Mouse (Mus musculus) intestine, embryonic 16.5 days (tissue): ENCODE data around the gene Dennd4b. TPM values are rescaled to one million over a fixed set of nuclear protein-coding genes. Genes with fewer than 3 reads are reported as not detected.

Source experiments
- ATAC-seq: fragments of 200-750 bp; cut with Nextera tagmentation; 2 replicates; pipeline ENCODE4 v1.8.0; 2017; ENCODE audit warnings: moderate TSS enrichment, moderate library complexity
- H3K27ac ChIP-seq: fragments of 300-500 bp; sonication (generic); 2 replicates; pipeline ENCODE4 v1.5.1; 2014; ENCODE audit warnings: mild to moderate bottlenecking, low read length
- H3K27me3 ChIP-seq: fragments of 300-500 bp; sonication (generic); replicated peaks from 2 replicates; pipeline ENCODE4 v1.6.1; 2014; ENCODE audit warnings: low read length, control low read depth, mixed read lengths; ENCODE audit not compliant: control insufficient read depth, insufficient read depth
- H3K36me3 ChIP-seq: fragments of 300-500 bp; sonication (generic); 2 replicates; pipeline ENCODE4 v1.6.1; 2014; ENCODE audit warnings: low read length, control low read depth; ENCODE audit not compliant: control insufficient read depth, insufficient read depth
- H3K4me1 ChIP-seq: fragments of 300-500 bp; sonication (generic); 2 replicates; pipeline ENCODE4 v1.6.1; 2014; ENCODE audit warnings: low read length, control low read depth, mixed read lengths; ENCODE audit not compliant: control insufficient read depth, insufficient read depth
- H3K4me2 ChIP-seq: fragments of 300-500 bp; sonication (generic); 2 replicates; pipeline ENCODE4 v1.6.1; 2014; ENCODE audit warnings: low read depth, low read length, control low read depth
- H3K4me3 ChIP-seq: fragments of 300-500 bp; sonication (generic); 2 replicates; pipeline ENCODE4 v1.5.1; 2014; ENCODE audit warnings: mild to moderate bottlenecking, low read length
- H3K9ac ChIP-seq: fragments of 300-500 bp; sonication (generic); 2 replicates; pipeline ENCODE4 v1.6.1; 2014; ENCODE audit warnings: low read depth, low read length
- H3K9me3 ChIP-seq: fragments of 300-500 bp; sonication (generic); 2 replicates; pipeline ENCODE4 v1.6.1; 2016; ENCODE audit warnings: low read length, control low read depth; ENCODE audit not compliant: control insufficient read depth
- WGBS: fragments of 180-500 bp; shearing (Covaris S2); extraction: QIAGEN DNeasy Blood & Tissue Kit; methylation state at CpG from one replicate; pipeline ENCODE4 v1.1.7; 2014; 5-methylcytosine and 5-hydroxymethylcytosine counted together
- polyA plus RNA-seq: library from polyadenylated mRNA; unstranded; fragments of >200 nt; fragmentation: Nextera tagmentation; extraction: Ambion mirVana; gene quantifications from 2 replicates; pipeline ENCODE4 v1.2.1, GENCODE M21; 2015

Dennd4b gene
- polyA plus RNA-seq, 1 experiment from 2014 or later, result 2.3 TPM

DNA sequence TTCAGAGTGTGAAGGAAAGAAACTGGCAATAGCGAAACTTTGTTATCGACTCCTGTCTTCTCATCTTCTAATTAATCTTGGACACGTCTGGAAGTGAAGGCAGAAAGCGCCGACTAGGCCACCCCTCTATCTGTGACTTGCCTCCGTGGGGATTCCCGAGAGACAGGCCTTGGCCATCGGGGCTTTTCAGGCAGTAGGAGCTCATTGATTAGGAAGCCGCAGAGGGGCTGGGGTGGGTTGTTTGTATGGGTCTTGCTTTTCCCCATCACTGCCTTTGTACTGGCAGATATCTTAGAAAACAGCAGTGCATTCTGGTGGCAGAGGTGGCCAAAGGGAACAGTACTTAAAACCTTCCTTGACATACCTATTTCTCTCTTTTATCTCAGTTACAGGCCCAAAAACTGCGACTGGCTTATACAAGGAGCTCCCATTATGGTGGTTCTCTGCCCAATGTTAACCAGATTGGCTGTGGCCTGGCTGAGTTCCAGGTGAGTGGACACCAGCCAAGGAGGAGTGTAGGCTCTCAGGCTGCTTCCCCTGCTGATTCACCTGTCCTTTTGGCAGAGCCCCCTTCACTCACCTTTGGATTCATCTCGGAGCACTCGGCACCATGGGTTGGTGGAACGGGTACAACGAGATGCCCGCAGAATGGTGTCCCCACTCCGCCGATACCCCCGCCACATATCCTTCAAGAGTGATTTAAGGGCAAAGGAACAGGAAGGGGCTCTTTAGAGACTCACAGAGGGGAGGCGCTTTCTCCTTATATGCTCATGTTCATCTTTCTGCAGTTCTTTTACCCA lies 8.1 kb upstream of the Dennd4b start:
- Histone ChIP-seq H3K4me3 (no peak overlapping the region), H3K36me3 (peaks cover 14% of the 10 kb centered on the region), H3K9ac (no peak overlapping the region), H3K27me3 (no peaks in the 10 kb centered on the region), H3K4me2 (no peak overlapping the region), H3K9me3 (no peaks in the 10 kb centered on the region), H3K27ac (no peak overlapping the region), H3K4me1 (peaks cover 11% of the 10 kb centered on the region)
- no peak for ATAC-seq
- 88% methylated on average over 19 of the region's 19 CpGs for WGBS

DNA sequence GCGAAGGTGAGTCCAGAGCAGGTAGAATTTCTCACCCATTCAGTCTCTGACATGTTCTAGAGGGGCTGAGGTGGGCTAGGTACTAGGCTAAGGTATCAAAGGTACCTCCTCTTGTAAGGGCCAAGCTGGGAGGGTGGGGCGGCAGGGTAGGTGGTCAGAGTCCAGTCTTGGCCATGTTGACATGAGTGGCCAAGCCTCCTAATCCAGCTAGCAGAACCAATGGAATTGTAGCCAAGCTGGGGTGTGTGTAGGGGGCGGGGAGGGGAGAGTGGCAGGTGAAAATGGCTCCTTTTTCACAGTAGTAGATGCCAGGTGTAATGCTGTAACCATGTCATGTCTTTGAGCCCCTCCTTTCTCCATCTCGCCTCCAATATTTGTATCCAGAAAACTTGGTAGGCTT lies 6.5 kb upstream of the Dennd4b start:
- ATAC-seq, result no peak
- H3K36me3 ChIP-seq, result peaks cover 22% of the 10 kb centered on the region

DNA sequence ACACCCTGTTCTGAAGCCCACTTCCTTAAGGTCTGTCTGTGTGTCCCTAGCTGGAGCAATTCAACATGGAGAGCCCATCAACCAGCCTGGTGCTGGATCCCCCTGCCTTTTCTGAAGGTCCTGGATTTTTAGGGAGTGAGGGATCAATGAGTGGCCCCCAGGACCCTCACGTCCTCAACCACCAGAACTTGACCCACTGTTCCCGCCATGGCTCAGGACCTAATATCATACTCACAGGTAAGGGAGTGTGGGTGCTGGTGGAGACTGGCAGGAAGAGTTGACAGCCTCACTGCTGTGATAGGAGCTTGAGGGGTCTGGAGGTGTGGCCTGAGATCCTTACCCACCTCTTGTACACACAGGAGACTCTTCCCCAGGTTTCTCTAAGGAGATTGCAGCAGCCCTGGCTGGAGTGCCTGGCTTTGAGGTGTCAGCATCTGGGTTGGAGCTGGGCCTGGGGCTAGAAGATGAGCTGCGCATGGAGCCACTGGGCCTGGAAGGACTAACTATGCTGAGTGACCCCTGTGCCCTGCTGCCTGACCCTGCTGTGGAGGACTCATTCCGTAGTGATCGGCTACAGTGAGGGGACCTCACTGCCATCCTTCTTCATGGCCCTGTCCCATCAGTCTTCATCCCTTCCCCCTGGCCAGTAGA lies 1.7 kb upstream of the Dennd4b start:
- Histone ChIP-seq H3K4me3 (no peak overlapping the region), H3K27ac (no peak overlapping the region), H3K9ac (no peak overlapping the region), H3K4me2 (no peak overlapping the region), H3K9me3 (no peaks in the 10 kb centered on the region), H3K36me3 (peaks cover 24% of the 10 kb centered on the region), H3K4me1 (peaks cover 7% of the 10 kb centered on the region), H3K27me3 (no peaks in the 10 kb centered on the region)
- 91% methylated on average over 5 of the region's 5 CpGs for WGBS
- no peak for ATAC-seq

More for the DNA sequence above, 6.5 kb upstream of the Dennd4b start:
- Histone ChIP-seq H3K9ac (no peak overlapping the region), H3K27me3 (no peaks in the 10 kb centered on the region), H3K4me1 (peaks cover 11% of the 10 kb centered on the region), H3K4me3 (no peak overlapping the region), H3K9me3 (no peaks in the 10 kb centered on the region), H3K4me2 (no peak overlapping the region), H3K27ac (no peak overlapping the region)
- 82% methylated on average over 4 of the region's 4 CpGs for WGBS

DNA sequence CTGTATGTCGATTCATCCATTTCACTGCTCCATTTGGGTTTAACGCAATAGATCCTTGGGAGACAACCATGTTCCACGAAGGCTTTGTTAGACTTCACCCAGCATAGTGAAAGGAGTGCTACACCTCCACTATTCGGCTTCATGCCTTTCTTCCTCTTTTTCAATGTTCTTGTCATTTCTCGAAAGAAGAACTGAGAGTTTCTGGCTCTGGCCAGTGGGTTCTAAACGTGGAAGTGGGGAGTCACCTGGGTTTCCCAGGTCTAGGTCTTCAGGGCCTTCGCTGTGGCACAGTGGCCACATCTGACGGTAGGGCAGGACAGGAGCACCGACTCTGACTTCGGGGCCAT lies 325 bp upstream of the Dennd4b start:
- Histone ChIP-seq H3K27me3 (no peaks in the 10 kb centered on the region), H3K4me3 (peak overlapping the region; percentile 83), H3K4me2 (peak overlapping the region; percentile 85), H3K9me3 (no peaks in the 10 kb centered on the region), H3K4me1 (peaks cover 8% of the 10 kb centered on the region), H3K27ac (peak overlapping the region; percentile 98; the same call in 1 of the 2 replicates), H3K9ac (peak overlapping the region; percentile 89), H3K36me3 (peaks cover 24% of the 10 kb centered on the region)
- WGBS, result 36% methylated on average over 10 of the region's 10 CpGs
- ATAC-seq, result no peak

DNA sequence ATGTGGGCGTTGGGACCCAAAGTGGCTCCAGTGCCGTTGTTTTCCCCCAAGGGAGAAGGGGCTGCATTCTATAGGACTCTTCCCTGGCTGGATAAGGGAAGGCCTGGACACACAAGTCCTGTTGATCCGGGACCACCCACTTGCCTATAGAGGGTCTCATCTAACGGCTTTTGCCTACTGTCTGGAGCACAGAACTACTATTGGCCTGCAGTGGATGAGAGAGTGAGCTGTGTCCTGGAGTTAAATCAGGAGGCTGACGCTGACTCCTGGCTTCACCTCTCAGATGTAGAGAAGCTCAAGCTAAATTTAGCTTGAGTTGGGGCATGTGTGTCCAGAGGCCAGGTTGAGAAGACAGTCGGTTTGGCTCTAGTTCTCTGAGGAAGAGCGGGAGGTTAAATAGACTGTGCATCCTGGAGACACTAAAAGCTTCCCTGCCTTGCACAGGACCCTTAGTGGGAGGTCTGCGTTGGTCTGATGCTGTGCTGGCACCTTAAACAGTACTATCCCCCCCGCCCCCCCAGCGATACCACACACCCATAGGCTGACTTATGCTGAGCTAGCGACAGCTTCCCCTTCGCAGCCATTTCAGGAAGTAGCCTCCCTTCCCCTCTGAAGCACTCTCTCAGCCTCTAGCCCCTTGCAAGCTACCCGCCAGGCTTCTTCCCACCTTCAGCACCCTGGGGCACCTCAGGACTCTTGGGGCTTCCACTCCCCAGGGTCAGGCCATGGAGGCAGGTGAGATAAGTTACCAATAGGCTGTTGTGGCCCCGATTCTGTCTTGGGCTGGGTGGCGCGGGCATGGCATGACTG lies 1.2 kb downstream of the Dennd4b start:
- no peak for ATAC-seq
- peaks cover 8% of the 10 kb centered on the region for H3K4me1 ChIP-seq
- no peaks in the 10 kb centered on the region for H3K27me3 ChIP-seq
- H3K4me2 ChIP-seq, result peak overlapping the region; percentile 85
- peak overlapping the region; percentile 89 for H3K9ac ChIP-seq
- H3K27ac ChIP-seq, result peak overlapping the region; percentile 98
- whole genome bisulfite sequencing, result 25% methylated on average over 16 of the region's 16 CpGs
- H3K9me3 ChIP-seq, result no peaks in the 10 kb centered on the region
- peak overlapping the region; percentile 83 for H3K4me3 ChIP-seq
- H3K36me3 ChIP-seq, result peaks cover 11% of the 10 kb centered on the region; the same call in 1 of the 2 replicates

DNA sequence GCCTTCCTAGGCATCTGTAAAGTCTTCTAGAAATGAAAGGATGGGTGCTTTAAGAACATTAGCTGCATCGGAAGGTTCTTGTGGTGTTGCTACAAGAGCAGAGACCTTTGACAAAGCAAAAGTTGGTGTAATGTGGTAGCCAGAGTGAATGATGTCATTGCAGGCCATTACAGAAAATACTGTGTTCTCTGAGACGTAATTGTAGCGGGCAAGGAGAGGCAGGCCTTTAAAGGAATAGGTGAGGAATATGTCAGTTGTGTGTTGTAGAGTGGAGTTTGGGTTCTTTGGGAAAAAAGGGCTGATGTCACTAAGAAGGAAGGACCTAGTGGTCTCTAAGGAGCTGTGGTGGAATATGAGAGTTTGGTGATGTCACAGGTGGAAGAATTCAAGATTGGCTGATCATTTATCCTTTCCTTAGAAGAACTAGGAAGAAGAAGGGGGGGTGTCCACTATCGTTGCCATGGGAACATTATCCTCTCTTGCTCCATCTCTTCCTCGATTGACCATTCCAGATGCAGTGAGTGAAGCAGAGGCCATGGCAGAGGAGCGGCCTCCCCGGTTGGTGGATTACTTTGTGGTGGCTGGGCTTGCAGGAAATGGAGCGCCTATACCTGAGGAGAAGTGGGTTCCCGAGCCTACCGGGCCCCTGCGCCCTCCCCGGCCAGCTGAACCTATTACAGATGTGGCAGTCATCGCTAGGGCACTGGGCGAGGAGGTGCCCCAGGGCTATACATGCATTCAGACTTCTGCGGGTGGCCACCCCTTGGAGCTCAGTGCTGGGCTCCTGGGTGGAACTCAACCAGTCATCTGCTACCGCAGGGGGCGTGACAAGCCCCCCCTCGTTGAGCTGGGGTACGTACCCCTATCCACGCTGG lies 2.2 kb downstream of the Dennd4b start:
- Histone ChIP-seq H3K9ac (no peak overlapping the region; the same call in 1 of the 2 replicates), H3K36me3 (peaks cover 11% of the 10 kb centered on the region; the same call in 1 of the 2 replicates), H3K4me3 (no peak overlapping the region), H3K27ac (no peak overlapping the region), H3K27me3 (no peaks in the 10 kb centered on the region), H3K4me2 (no peak overlapping the region), H3K9me3 (no peaks in the 10 kb centered on the region), H3K4me1 (peaks cover 8% of the 10 kb centered on the region)
- ATAC-seq, result no peak
- 91% methylated on average over 20 of the region's 20 CpGs for WGBS

DNA sequence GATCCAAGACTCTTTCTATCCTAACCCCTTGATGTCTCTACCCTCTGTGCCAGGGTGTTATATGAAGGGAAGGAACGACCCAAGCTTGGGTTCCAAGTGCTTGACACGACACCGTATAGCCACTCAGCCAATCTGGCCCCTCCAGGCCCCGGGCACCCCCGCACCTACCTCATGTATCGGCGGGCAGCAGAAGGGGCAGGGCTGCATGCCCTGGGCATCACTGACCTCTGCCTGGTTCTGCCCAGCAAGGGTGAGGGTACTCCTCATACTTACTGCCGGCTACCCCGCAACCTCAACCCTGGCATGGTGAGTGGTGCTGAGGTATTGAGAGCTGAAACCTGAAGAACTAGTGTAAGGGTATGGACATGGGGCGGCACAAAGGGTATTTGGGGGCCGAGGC lies 3.2 kb downstream of the Dennd4b start:
- WGBS, result 95% methylated on average over 11 of the region's 11 CpGs
- H3K4me2 ChIP-seq, result no peak overlapping the region
- H3K4me1 ChIP-seq, result peaks cover 8% of the 10 kb centered on the region
- no peak overlapping the region for H3K27ac ChIP-seq
- H3K36me3 ChIP-seq, result 0 out of 2 replicates have a peak, but pooled peaks cover 6% of the 10 kb centered on the region
- H3K27me3 ChIP-seq, result no peaks in the 10 kb centered on the region
- H3K9me3 ChIP-seq, result no peaks in the 10 kb centered on the region
- no peak for ATAC-seq
- no peak overlapping the region for H3K9ac ChIP-seq
- no peak overlapping the region for H3K4me3 ChIP-seq

DNA sequence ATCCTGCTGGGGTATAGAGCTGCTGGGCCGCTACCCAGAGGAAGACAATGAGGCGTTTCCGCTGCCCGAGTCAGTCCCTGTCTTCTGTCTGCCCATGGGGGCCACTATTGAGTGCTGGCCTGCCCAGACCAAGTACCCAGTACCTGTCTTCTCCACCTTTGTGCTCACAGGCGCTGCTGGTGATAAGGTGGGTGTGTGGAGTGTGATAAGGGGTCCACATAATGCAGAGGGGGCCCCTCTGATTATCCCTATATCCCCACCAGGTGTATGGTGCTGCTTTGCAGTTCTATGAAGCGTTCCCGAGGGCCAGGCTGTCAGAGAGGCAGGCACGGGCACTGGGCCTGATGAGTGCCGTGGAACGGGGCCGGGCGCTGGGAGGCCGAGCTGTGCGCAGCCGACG lies 4.0 kb downstream of the Dennd4b start:
- Histone ChIP-seq H3K27me3 (no peaks in the 10 kb centered on the region), H3K27ac (no peak overlapping the region), H3K9me3 (no peaks in the 10 kb centered on the region), H3K9ac (no peak overlapping the region), H3K4me1 (peaks cover 8% of the 10 kb centered on the region), H3K4me3 (no peak overlapping the region), H3K36me3 (no peaks in the 10 kb centered on the region), H3K4me2 (no peak overlapping the region)
- WGBS, result 90% methylated on average over 16 of the region's 16 CpGs
- ATAC-seq, result no peak
